Mouse (Mus musculus) midbrain, embryonic 16.5 days (tissue): Measurements from ENCODE around the gene Plcb3. TPM values are rescaled to one million over a fixed set of nuclear protein-coding genes. Genes with fewer than 3 reads are reported as not detected.
A peak's percentile ranks its signal among the peaks of the same experiment; 100 is the strongest.
"Not testable (repeated sequence)": the region's sequence is repeated elsewhere in the genome, so short reads cannot be mapped to it uniquely, and the experiment has no call there.

Experiments
- ATAC-seq: fragments of 200-750 bp; cut with Nextera tagmentation; 2 replicates; pipeline ENCODE4 v1.8.0; 2017; ENCODE audit warnings: moderate TSS enrichment
- H3K27ac ChIP-seq: fragments of 300-500 bp; sonication (generic); 2 replicates; pipeline ENCODE4 v1.5.1; 2014; ENCODE audit warnings: mild to moderate bottlenecking, low read length, mixed read lengths
- H3K27me3 ChIP-seq: fragments of 300-500 bp; sonication (generic); 2 replicates; pipeline ENCODE4 v1.6.1; 2014; ENCODE audit warnings: low read depth, low read length, mixed read lengths; ENCODE audit not compliant: control insufficient read depth, insufficient read depth
- H3K36me3 ChIP-seq: fragments of 300-500 bp; sonication (generic); 2 replicates; pipeline ENCODE4 v1.6.1; 2014; ENCODE audit warnings: mild to moderate bottlenecking, low read length, moderate library complexity, mixed read lengths; ENCODE audit not compliant: control insufficient read depth, insufficient read depth
- H3K4me1 ChIP-seq: fragments of 300-500 bp; sonication (generic); 2 replicates; pipeline ENCODE4 v1.6.1; 2014; ENCODE audit warnings: mild to moderate bottlenecking, low read length, mixed read lengths; ENCODE audit not compliant: control insufficient read depth, insufficient read depth
- H3K4me2 ChIP-seq: fragments of 300-500 bp; sonication (generic); 2 replicates; pipeline ENCODE4 v1.6.1; 2014; ENCODE audit warnings: mild to moderate bottlenecking, low read length, mixed read lengths
- H3K4me3 ChIP-seq: fragments of 300-500 bp; sonication (generic); 2 replicates; pipeline ENCODE4 v1.5.1; 2014; ENCODE audit warnings: low read depth, mild to moderate bottlenecking, low read length, moderate library complexity, mixed read lengths
- H3K9ac ChIP-seq: fragments of 300-500 bp; sonication (generic); 2 replicates; pipeline ENCODE4 v1.6.1; 2014; ENCODE audit warnings: low read depth, low read length, mixed read lengths
- H3K9me3 ChIP-seq: fragments of 300-500 bp; sonication (generic); replicated peaks from 2 replicates; pipeline ENCODE4 v1.6.1; 2014; ENCODE audit warnings: mild to moderate bottlenecking, low read length, mixed read lengths; ENCODE audit not compliant: control insufficient read depth, poor library complexity, severe bottlenecking
- WGBS: fragments of 180-500 bp; shearing (Covaris S2); extraction: QIAGEN DNeasy Blood & Tissue Kit; methylation state at CpG from one replicate; pipeline ENCODE4 v1.1.7; 2014; 5-methylcytosine and 5-hydroxymethylcytosine counted together
- polyA plus RNA-seq: library from polyadenylated mRNA; unstranded; fragments of >200 nt; fragmentation: Nextera tagmentation; extraction: Ambion mirVana; gene quantifications from 2 replicates; pipeline ENCODE4 v1.2.1, GENCODE M21; 2015

Plcb3 gene
- polyA plus RNA-seq, 1 experiment from 2014 or later = 9.7 TPM

DNA sequence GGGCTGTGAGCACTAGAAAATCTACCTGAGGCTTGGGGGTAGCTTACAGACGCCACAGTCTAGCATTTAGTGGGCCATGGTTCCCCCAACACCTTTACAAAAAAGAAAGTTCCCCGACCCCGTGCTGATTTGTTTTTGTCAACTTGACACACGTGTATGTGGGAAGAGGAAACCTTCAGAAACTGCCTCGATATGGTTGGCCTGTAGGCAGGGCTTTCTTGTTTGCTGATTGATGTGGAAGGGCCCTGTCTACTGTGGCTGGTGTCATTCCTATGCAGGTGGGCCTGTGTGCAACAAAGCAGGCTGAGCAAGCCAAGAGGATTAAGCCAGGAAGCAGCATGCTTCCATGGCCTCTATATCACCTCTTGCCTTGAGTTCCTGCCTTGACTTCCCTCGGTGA lies 63.2 kb downstream of the Plcb3 start:
- 88% methylated on average over 6 of the region's 6 CpGs for WGBS
- ATAC-seq = no peak
- Histone ChIP-seq H3K27ac (no peak overlapping the region), H3K9ac (no peak overlapping the region), H3K4me1 (peaks cover 18% of the 10 kb centered on the region), H3K36me3 (peaks cover 16% of the 10 kb centered on the region), H3K4me2 (no peak overlapping the region), H3K27me3 (no peaks in the 10 kb centered on the region), H3K4me3 (no peak overlapping the region), H3K9me3 (no peaks in the 10 kb centered on the region)

DNA sequence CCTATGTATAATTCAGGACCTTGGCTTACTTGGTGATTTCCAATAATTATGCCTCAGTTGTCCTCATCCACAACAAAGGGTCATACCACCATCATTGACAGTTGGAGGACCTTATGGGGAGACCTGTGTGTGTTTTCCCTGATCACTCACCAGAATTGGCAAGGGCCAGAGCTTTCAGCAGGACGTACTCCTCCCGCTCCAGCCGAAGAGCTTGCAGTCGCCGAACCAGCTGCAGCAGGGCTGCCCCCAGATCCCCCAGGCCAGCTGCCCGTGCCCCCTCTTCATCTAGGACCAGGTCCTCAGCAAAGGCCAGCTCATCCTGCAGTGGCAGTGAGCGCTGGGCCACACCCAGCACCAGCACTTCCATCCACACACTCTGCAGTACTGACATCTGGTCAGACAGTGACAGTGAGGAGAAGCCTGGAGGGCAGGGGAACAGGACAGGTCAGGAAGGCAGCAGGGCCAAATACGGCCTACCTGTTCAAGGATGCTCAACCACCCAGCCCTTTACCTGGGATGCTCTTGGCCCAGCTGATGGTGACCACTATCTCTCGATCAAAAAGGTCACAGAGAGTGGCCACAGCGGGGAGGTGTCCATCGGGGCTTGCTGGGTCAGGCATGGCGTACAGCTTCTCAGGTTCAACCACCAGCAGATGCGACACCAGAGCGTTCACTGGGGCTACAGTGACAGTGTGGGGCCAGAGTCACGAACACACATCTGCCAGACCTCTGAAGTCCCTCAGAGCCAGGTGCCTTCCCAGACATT lies 63.9 kb downstream of the Plcb3 start:
- Histone ChIP-seq H3K4me2 (no peak overlapping the region), H3K9ac (no peak overlapping the region), H3K4me3 (no peak overlapping the region), H3K4me1 (peaks cover 23% of the 10 kb centered on the region), H3K27ac (no peak overlapping the region), H3K27me3 (no peaks in the 10 kb centered on the region), H3K36me3 (peaks cover 16% of the 10 kb centered on the region), H3K9me3 (no peaks in the 10 kb centered on the region)
- no peak for ATAC-seq
- WGBS = 92% methylated on average over 15 of the region's 15 CpGs

DNA sequence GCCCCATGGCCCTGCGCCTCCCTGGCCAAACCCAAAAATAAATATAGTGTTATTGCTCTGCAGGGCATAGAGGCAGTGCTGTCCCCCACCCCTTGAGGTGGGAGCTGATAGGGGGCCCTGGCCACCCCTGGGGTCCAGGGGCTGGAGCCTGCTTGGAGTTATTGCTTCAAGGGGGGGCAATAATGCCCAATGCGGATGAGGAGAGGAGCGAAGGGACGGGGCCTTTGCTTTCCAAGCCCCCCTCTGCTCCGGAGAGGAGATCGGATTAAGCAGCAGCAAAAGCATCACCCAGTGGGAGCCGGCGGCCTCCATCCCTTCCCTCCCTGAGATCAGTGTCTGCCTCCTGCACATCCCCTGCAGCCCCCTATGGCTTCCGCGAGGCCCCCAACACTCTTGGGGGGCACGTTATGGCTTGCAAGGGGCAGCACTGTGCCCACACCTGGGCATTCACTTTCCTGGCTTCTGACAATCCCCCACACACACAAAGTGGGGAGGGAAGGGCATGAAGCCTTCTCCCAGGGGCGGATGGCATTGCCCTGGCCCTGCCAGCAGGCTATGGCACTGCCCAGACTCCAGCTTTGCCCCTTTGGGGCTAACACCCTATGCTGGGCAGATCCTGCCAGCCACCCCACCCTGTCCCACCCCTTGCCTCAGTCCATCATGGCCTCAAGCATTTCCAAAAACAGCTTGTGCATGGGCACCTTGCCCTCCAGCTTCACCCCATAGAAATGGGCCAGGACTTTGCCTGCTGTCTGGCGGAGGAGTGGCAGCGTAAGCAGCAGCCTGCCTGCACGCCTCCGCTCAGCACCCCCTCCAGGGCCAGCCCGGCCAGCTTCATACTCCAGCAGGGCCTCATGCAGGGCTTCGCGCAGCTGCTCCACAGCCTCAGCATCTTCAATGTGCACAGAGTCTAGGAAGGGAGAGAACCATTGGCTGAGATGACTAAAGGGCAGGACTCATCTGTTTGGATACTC lies 64.9 kb downstream of the Plcb3 start:
- Histone ChIP-seq H3K9me3 (no peaks in the 10 kb centered on the region), H3K9ac (no peak overlapping the region), H3K36me3 (peaks cover 23% of the 10 kb centered on the region), H3K4me1 (peaks cover 23% of the 10 kb centered on the region), H3K4me2 (peak overlapping the region; percentile 72), H3K27me3 (no peaks in the 10 kb centered on the region), H3K4me3 (no peak overlapping the region), H3K27ac (no peak overlapping the region)
- 79% methylated on average over 19 of the region's 19 CpGs for WGBS
- no peak for ATAC-seq

DNA sequence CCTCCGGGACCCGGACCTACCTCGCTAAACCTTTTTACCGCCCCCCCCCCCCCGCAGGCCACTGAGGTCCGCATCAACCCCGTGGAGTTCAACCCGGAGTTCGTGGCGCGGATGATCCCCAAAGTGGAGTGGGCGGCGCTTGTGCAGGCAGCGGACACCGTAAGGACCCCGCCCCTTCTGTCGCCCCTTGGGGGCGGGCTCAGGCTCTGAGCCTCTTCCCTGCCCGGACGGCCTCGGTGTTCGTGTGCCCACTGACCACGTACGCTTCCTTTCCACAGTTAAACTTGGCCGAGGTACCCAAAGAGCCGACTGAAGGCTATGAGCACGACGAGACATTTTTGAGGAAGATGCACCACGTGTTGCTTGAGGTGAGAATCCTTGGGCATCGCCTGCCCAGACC lies 66.0 kb downstream of the Plcb3 start:
- peak overlapping the region; percentile 54 for H3K4me3 ChIP-seq
- peaks cover 30% of the 10 kb centered on the region for H3K36me3 ChIP-seq
- H3K9ac ChIP-seq = peak overlapping the region; percentile 69
- ATAC-seq = peak; percentile 5
- H3K27me3 ChIP-seq, H3K9me3 ChIP-seq: not testable (repeated sequence)
- H3K4me1 ChIP-seq = peaks cover 23% of the 10 kb centered on the region
- WGBS = under 1% methylated on average over 29 of the region's 30 CpGs
- H3K27ac ChIP-seq = peak overlapping the region; percentile 97
- peak overlapping the region; percentile 72 for H3K4me2 ChIP-seq

DNA sequence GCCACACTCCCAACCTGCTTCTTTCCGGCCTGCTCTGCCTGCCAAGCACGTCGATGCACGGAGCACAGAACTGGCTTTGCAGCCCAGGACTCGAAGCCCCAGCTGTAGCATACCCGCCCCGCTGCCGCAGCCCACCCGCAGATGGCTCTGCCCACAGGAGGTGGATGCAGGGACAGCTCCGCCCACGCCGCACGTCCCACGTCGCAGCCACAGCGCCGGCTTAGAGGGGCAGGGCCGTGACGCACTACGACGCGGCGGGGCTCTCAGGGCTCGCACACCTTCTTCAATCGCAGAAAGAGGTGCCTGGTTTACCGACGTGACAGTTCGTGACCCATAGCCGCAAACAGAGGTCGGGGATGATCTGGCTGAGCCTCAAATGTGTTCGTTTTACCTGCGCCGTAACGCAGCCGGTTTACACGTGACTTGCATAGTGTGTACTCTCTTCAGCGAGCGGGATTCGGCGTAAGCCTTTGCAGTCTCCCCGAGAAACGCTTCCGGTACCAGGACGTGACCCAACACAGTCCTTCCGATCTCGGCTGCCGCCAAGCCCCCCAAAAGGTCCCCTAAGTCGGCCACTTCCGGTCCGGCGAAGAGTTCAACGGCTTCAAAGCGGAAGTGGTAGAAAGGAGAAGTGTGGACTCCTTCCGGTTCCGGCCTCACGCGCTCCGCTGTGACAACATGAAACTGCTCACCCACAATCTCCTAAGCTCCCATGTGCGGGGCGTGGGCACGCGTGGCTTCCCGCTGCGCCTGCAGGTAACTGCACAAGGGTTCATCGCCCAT lies 66.6 kb downstream of the Plcb3 start, which contains the start of the genes Trmt112 and Prdx5:
Gene Trmt112, plus strand, starts transcription at position 192 of the 783 bp plus-strand sequence.
Gene Prdx5, minus strand, starts transcription at position 600 of the 783 bp plus-strand sequence.
- H3K4me1 ChIP-seq = peaks cover 23% of the 10 kb centered on the region
- peak within 1 kb of the TSS; percentile 69 for H3K9ac ChIP-seq
- peak; percentile 94 for ATAC-seq
- peak within 1 kb of the TSS; percentile 54 for H3K4me3 ChIP-seq
- H3K36me3 ChIP-seq = peaks cover 34% of the 10 kb centered on the region
- H3K27ac ChIP-seq = peak within 1 kb of the TSS; percentile 97
- H3K27me3 ChIP-seq = no peaks in the 10 kb centered on the region
- H3K4me2 ChIP-seq = peak within 1 kb of the TSS; percentile 72
- under 1% methylated on average over 65 of the region's 65 CpGs for WGBS
- H3K9me3 ChIP-seq = no peaks in the 10 kb centered on the region

DNA sequence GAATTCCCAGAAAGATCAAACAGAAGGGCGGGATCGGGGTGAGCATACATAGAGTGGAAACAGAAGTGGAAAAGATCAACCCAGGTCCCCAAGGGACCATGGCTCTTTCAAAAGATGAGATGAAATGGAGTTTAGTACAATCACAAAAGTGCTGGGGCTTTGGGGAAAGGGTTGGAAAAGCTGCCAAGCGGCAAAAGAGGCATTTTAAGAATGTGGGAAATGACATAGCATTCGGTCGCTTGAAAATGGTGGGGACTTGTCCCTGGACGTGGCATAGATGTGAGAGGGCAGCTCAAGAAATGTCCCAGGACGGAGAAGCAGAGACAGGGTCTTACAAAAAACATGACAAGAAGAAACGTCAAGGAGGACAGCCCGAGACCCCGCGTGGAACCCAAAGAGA lies 67.2 kb downstream of the Plcb3 start:
- 7% methylated on average over 11 of the region's 11 CpGs for WGBS
- H3K4me2 ChIP-seq = peak overlapping the region; percentile 72

DNA sequence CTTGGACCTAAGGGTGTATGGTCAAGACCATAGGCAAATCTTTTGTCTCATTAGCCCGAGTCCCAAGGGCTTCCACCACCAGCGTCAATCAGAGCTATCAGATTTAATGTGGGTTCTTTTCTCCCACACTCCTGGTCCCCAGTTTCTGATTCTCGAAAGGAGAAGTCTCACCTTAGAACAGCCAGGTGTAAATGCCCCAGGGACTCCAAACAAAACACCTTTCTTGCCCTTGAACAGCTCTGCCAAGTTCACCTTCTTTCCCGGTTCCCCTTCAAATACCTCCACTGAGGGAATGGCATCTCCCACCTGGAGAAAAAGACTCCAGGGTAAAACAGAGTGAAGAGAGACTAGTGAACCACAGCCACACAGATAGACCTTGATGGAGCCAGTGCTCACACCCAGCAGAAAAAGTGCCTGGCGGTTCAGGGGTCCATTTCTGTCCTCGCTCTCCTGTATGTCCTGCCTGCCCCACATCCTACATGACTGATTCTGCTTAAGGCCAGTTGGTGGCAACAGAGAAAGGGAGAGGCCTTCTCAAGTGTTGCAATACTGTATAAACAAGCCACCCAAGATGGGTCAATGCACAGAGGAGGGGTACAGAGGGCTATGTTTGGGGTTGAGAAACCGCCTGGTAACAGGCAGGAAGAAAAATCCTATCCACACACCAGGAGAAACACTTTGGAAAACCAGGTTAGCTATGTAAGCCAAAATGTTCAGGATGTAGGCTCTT lies 68.3 kb downstream of the Plcb3 start:
- ATAC-seq = no peak
- Histone ChIP-seq H3K4me1 (peaks cover 23% of the 10 kb centered on the region), H3K27me3 (no peaks in the 10 kb centered on the region), H3K9ac (peak overlapping the region; percentile 13; the same call in 1 of the 2 replicates), H3K27ac (no peak overlapping the region), H3K4me3 (peak overlapping the region; percentile 54; the same call in 1 of the 2 replicates), H3K4me2 (peak overlapping the region; percentile 72), H3K9me3 (no peaks in the 10 kb centered on the region), H3K36me3 (peaks cover 31% of the 10 kb centered on the region)
- 88% methylated on average over 7 of the region's 7 CpGs for WGBS

More for the DNA sequence above, 67.2 kb downstream of the Plcb3 start:
- peak overlapping the region; percentile 97 for H3K27ac ChIP-seq
- H3K4me1 ChIP-seq = peaks cover 23% of the 10 kb centered on the region
- peak overlapping the region; percentile 54 for H3K4me3 ChIP-seq
- H3K27me3 ChIP-seq = no peaks in the 10 kb centered on the region
- H3K36me3 ChIP-seq = peaks cover 34% of the 10 kb centered on the region
- H3K9me3 ChIP-seq = no peaks in the 10 kb centered on the region
- peak overlapping the region; percentile 69 for H3K9ac ChIP-seq
- no peak for ATAC-seq

DNA sequence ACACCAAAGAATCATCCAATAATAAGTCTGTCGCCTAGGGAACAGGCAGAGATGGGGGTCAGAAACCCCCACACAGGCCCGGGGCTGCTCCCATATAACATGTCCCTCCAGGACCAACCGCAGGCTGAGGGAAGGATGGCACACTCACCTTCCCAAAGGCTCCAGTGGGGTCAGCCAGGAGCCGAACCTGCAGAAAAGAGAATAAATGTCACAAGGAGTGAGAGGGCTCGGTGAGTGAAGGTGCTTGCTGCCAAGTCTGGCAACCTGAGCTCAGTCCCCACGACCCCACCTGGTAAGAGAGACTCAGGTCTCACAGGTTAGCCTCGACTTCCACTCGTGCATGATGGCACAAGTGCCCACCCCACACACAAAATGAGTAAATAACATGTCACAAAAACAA lies 69.2 kb downstream of the Plcb3 start:
- no peaks in the 10 kb centered on the region for H3K27me3 ChIP-seq
- H3K9ac ChIP-seq = no peak overlapping the region
- peaks cover 23% of the 10 kb centered on the region for H3K4me1 ChIP-seq
- ATAC-seq = no peak
- no peaks in the 10 kb centered on the region for H3K9me3 ChIP-seq
- no peak overlapping the region for H3K4me3 ChIP-seq
- 95% methylated on average over 8 of the region's 8 CpGs for WGBS
- no peak overlapping the region for H3K27ac ChIP-seq
- H3K4me2 ChIP-seq = no peak overlapping the region
- peaks cover 26% of the 10 kb centered on the region for H3K36me3 ChIP-seq
